Mouse (Mus musculus): ENCODE results near the gene Oscp1.

DNA sequence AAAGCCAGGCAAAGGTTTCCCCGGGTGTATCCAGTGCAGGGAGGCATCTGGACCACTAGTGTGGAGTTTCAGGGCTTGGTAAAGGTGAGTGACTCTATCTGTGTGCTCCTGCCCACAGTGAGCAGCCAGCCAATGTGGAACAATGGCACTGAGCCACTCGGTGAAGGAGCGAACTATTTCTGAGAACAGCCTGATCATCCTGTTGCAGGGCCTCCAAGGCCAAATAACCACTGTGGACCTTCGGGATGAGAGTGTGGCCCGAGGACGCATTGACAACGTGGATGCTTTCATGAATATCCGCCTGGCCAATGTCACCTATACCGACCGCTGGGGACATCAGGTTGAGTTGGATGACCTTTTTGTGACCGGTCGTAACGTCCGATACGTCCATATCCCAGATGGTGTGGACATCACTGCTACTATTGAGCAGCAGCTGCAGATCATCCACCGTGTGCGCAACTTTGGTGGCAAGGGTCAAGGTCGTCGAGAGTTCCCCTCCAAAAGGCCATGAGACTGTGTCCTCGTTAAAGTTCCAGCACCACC lies 39.4 kb downstream of the Oscp1 start:
- TF ChIP-seq GATA1 (IDR thresholded peaks at IDR 0.05; ENCODE audit: borderline replicate concordance, low read length) (no peak), FLI1 (IDR thresholded peaks at IDR 0.05; ENCODE audit: low read length) (no peak)
